Mouse (Mus musculus) spleen, adult 2 months (tissue): Measurements from ENCODE around the gene Plekhh1.

ENCODE experiments used
- CTCF ChIP-seq: fragments of 200-500 bp; IDR thresholded peaks from 2 replicates; pipeline ENCODE4 v1.5.1; 2011; ENCODE audit warnings: mild to moderate bottlenecking, inconsistent platforms; ENCODE audit not compliant: insufficient read depth, insufficient read length, insufficient replicate concordance; ENCODE audit errors: extremely low read depth
- POLR2A ChIP-seq: fragments of 200-500 bp; IDR thresholded peaks from 2 replicates; pipeline ENCODE4 v1.6.1; 2011; ENCODE audit warnings: low read depth, low read length, inconsistent platforms

DNA sequence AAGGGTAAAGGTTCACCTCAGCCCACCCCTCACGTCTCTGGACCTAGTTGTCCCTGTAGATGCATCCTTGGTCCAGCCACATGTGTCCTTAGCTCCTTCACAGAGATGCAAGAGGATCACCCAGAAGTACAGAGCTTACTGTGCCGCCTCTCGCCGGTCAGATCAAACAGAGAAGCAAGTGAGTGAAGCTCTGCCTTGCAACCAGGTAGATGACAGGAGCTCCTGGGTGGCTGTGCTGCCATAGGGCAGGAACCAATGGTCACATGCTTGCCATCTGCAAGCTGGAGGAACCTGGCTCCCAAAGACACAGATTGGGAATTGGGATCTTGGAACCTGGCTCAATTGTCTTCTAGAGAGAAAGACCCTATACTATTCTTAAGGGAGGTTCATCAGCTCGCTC is 23.5 kb upstream of the Plekhh1 start:
- TF ChIP-seq CTCF (no peak), POLR2A (no peak)
